Mouse (Mus musculus): ENCODE measurements around the gene Col16a1.

DNA sequence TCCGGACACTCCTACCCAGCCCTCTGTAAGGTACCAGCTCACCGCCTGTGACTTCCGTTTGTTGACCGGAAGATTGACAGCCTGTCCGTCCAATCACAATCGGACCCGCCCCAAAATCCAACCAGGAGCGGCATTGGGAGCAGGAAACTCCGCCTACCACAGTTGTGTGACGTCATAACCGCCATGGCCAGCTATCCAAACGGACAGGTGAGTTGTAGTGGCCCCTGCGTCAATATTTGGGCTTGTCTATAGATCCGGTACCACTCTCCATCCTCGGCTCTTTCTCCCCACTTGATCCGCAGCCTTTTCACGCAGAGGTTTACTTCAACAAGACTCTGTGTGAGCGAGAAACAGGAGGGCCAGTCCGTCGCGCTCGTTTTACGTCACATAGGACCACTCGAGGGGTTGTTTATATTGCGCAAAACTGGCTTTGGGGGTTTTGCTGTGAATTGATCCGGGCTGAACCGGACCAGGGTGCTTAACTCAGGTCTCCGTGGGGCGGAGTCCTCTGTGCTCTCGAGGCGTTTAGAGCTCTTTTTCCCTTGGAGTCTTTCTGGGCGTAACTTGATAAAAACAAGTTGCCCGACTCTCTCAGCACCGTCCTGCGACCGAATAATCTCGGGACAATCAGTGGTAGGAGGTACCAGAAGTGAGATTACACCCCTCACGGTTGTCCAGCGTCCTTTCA is 59.9 kb downstream of the Col16a1 start:
- no peak for TF ChIP-seq ZNF384 (IDR thresholded peaks at IDR 0.05; ENCODE audit: low read depth, low read length)
- no peak for TF ChIP-seq MAFK (IDR thresholded peaks at IDR 0.05; ENCODE audit: insufficient read depth, low read depth, low read length)
- no peak for TF ChIP-seq CHD2 (IDR thresholded peaks at IDR 0.05; ENCODE audit: low read depth, low read length)

All from ES-E14 (cell line).